Mouse (Mus musculus) cerebellum, postnatal 10 days (tissue): ENCODE measurements around the gene Hectd3.

ENCODE experiments used
- DNase-seq, 2 experiments: peaks; one replicate each; pipeline ENCODE4 v3.0.0; 2021; ENCODE audit warnings: mixed read lengths in 2 of 2

Gene Hectd3

GRCm38 (mm10) chr4:116995131-116995797 is at the start of gene Hectd3:
Hectd3 (plus strand) TSS chr4:116995317.
- DNase-seq = peak; percentile 80

GRCm38 (mm10) chr4:116951642-116952041 is 43.5 kb upstream of the Hectd3 start:
- DNase-seq = peak; percentile 7 to 14

- DNase-seq = no peak
Observed at GRCm38 (mm10) chr4:116954951-116955350, 40.2 kb upstream of the Hectd3 start.

GRCm38 (mm10) chr4:116976503-116976902 is 18.6 kb upstream of the Hectd3 start:
- DNase-seq = no peak

GRCm38 (mm10) chr4:116985681-116986080 is 9.4 kb upstream of the Hectd3 start:
- no peak for DNase-seq

- DNase-seq = peak; percentile 92 to 93
Observed at GRCm38 (mm10) chr4:116986400-116987121, 8.6 kb upstream of the Hectd3 start.

GRCm38 (mm10) chr4:116987122-116987456 is 8.0 kb upstream of the Hectd3 start:
- no peak for DNase-seq

GRCm38 (mm10) chr4:116989731-116990130 is 5.4 kb upstream of the Hectd3 start:
- DNase-seq = no peak

- peak; percentile 92 to 95 for DNase-seq
Observed at GRCm38 (mm10) chr4:116991366-116991765, 3.8 kb upstream of the Hectd3 start.

GRCm38 (mm10) chr4:116993672-116994621 is 1.2 kb upstream of the Hectd3 start, which contains the start of gene Urod:
Urod (minus strand) TSS chr4:116994413.
- peak; percentile 97 to 98 for DNase-seq

GRCm38 (mm10) chr4:116995798-116996135 is 650 bp downstream of the Hectd3 start:
- DNase-seq = peak; percentile 86 to 89

- no peak for DNase-seq
Observed at GRCm38 (mm10) chr4:116999513-117000154, 4.5 kb downstream of the Hectd3 start.

- no peak for DNase-seq
Observed at GRCm38 (mm10) chr4:117001957-117002356, 6.8 kb downstream of the Hectd3 start.

- peak; percentile 80 to 83 for DNase-seq
Observed at GRCm38 (mm10) chr4:117002543-117003521, 7.7 kb downstream of the Hectd3 start.

- DNase-seq = no peak
Observed at GRCm38 (mm10) chr4:117004649-117005048, 9.5 kb downstream of the Hectd3 start.

- DNase-seq = no peak
Observed at GRCm38 (mm10) chr4:117005611-117006400, 10.7 kb downstream of the Hectd3 start.

GRCm38 (mm10) chr4:117007058-117007457 is 11.9 kb downstream of the Hectd3 start:
- no peak for DNase-seq

- peak in 1 of 2 experiments; percentile 22 for DNase-seq
Observed at GRCm38 (mm10) chr4:117010231-117010630, 15.1 kb downstream of the Hectd3 start.

- no peak for DNase-seq
Observed at GRCm38 (mm10) chr4:117013596-117013995, 18.5 kb downstream of the Hectd3 start.

GRCm38 (mm10) chr4:117014901-117015415 is 19.8 kb downstream of the Hectd3 start:
- DNase-seq = peak; percentile 62 to 68
